9 mouse cellular contexts compared by ENCODE assay signal in the genomic region with DNA sequence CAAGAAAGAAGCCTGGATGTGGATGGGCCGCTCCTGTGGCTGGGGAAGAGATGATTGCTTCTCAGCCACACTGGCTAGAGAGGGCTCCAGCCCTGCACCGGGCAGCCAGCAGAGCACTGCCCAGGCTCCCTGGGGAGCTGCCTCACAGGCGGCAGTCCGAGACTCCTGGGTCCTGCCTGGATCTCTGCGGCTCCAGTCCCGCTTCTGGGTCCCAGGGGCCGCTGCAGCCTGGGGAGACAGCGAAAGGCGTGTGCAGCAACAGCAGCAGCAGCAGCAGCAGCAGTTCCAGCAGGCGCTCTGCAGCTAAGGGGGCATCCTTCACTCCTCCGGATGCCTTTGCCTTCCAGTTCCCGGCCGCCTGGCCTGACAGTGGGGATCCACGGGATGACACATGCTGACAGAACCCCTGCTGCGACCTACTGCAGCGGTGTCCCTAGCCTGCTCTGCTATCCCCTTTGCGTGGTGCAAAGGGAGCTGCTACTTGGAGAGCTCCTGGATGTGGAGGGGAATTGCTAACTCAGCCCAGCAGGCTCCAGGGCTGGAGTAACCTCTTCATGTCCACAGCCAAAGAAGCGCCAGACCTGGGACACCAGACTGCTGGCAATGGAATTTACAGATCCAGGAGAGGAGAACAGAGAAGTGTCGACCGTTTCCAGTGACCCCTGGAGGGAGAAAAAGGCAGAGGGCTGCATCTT.
DNase-seq lines count a peak whose midpoint lies in the region; ATAC-seq and TF ChIP-seq lines count a peak whose summit lies in the region.
"Had no signal": no experiment of that assay in that cellular context is flagged by ENCODE, and none has a peak within 500 bp of the region (broad histone marks: within the 10 kb centered on the region; RNA-seq: fewer than 3 reads in every experiment).

No protein-coding gene starts in this region.

- H3K27ac ChIP-seq in kidney, embryonic 16.5 days (ENCODE audit: low read length): no peak overlapping the region
- H3K27ac ChIP-seq in forebrain, postnatal 0 days (ENCODE audit: low read depth, low read length): no peak overlapping the region
- H3K27ac ChIP-seq in midbrain, embryonic 16.5 days (ENCODE audit: low read length): no peak overlapping the region

- H3K4me2 ChIP-seq in kidney, embryonic 16.5 days (replicated peaks; ENCODE audit: low read depth, low read length): peak overlapping the region; percentile 56
- H3K4me2 ChIP-seq in forebrain, postnatal 0 days (ENCODE audit: low read depth): peak overlapping the region; percentile 44
- peak overlapping the region; percentile 71 for H3K4me2 ChIP-seq in midbrain, embryonic 16.5 days (ENCODE audit: low read length)

- no peaks in the 10 kb centered on the region for H3K27me3 ChIP-seq in kidney, embryonic 16.5 days (ENCODE audit: insufficient read depth, low read length)
- H3K27me3 ChIP-seq in forebrain, postnatal 0 days (ENCODE audit: insufficient read depth, low read length): no peaks in the 10 kb centered on the region
- H3K27me3 ChIP-seq in midbrain, embryonic 16.5 days (ENCODE audit: control insufficient read depth, insufficient read depth, low read depth, low read length): no peaks in the 10 kb centered on the region
- H3K27me3 ChIP-seq: Patski had no signal

- no peaks in the 10 kb centered on the region for H3K9me3 ChIP-seq in kidney, embryonic 16.5 days (ENCODE audit: low read length)
- no peaks in the 10 kb centered on the region for H3K9me3 ChIP-seq in forebrain, postnatal 0 days (ENCODE audit: low read length)
- H3K9me3 ChIP-seq in midbrain, embryonic 16.5 days (replicated peaks; ENCODE audit: control insufficient read depth, low read length, poor library complexity, severe bottlenecking): no peaks in the 10 kb centered on the region

- no peak for DNase-seq in kidney, adult 11 months
- peak; percentile 72 for DNase-seq in adrenal gland, postnatal 14 days
- DNase-seq in forebrain, postnatal 0 days: peak; percentile 6
- peak; percentile 16 for DNase-seq in kidney, postnatal 14 days
- DNase-seq in cerebellum, postnatal 4 days (ENCODE audit: low spot score in 2 of 2): no peak
- no peak for DNase-seq in thymus, adult 18-20 months

- peak; percentile 67 for ATAC-seq in kidney, embryonic 16.5 days (ENCODE audit: low FRiP score, low TSS enrichment)
- ATAC-seq in forebrain, postnatal 0 days: peak; percentile 23; the same call in 1 of the 2 replicates
- peak; percentile 51 for ATAC-seq in midbrain, embryonic 16.5 days
- ATAC-seq: Patski had no signal

- peaks cover 10% of the 10 kb centered on the region for H3K4me1 ChIP-seq in kidney, embryonic 16.5 days (ENCODE audit: insufficient read depth, low read length)
- no peaks in the 10 kb centered on the region for H3K4me1 ChIP-seq in forebrain, postnatal 0 days (ENCODE audit: insufficient read depth)
- peaks cover 10% of the 10 kb centered on the region for H3K4me1 ChIP-seq in midbrain, embryonic 16.5 days (ENCODE audit: control insufficient read depth, insufficient read depth, low read length)

- H3K36me3 ChIP-seq in kidney, embryonic 16.5 days (ENCODE audit: insufficient read depth, low read length): no peaks in the 10 kb centered on the region
- H3K36me3 ChIP-seq in forebrain, postnatal 0 days (ENCODE audit: insufficient read depth): no peaks in the 10 kb centered on the region
- no peaks in the 10 kb centered on the region for H3K36me3 ChIP-seq in midbrain, embryonic 16.5 days (ENCODE audit: control insufficient read depth, insufficient read depth, low read length)

- 5% methylated on average over 20 of the region's 20 CpGs for WGBS in kidney, embryonic 16.5 days
- 7% methylated on average over 20 of the region's 20 CpGs for WGBS in forebrain, postnatal 0 days
- 8% methylated on average over 20 of the region's 20 CpGs for WGBS in midbrain, embryonic 16.5 days

- TF ChIP-seq CTCF in forebrain, postnatal 0 days (IDR thresholded peaks at IDR 0.05; ENCODE audit: low read depth): no peak; the same call in 1 of the 2 replicates

- peak overlapping the region; percentile 32 for H3K4me3 ChIP-seq in kidney, embryonic 16.5 days (ENCODE audit: low read length)
- peak overlapping the region; percentile 17; the same call in 1 of the 2 replicates for H3K4me3 ChIP-seq in forebrain, postnatal 0 days (ENCODE audit: low read depth, low read length)
- peak overlapping the region; percentile 38 for H3K4me3 ChIP-seq in midbrain, embryonic 16.5 days (ENCODE audit: low read depth, low read length)

- peak overlapping the region; percentile 53 for H3K9ac ChIP-seq in kidney, embryonic 16.5 days (replicated peaks; ENCODE audit: low read length)
- peak overlapping the region; percentile 25; the same call in 1 of the 2 replicates for H3K9ac ChIP-seq in forebrain, postnatal 0 days
- H3K9ac ChIP-seq in midbrain, embryonic 16.5 days (ENCODE audit: low read depth, low read length): peak overlapping the region; percentile 59

Comparison
In these comparisons a context has a peak if more than half of its experiments do, and no peak if none do; other contexts are left out.
1. DNase-seq: peak in adrenal gland, postnatal 14 days (single experiment), forebrain, postnatal 0 days (single experiment) and kidney, postnatal 14 days (single experiment); none in kidney, adult 11 months (single experiment), cerebellum, postnatal 4 days (0 of 2) and thymus, adult 18-20 months (0 of 2).
2. Peak in every context shown above with its lines, with median percentiles within 50 percentile points of each other: ATAC-seq, H3K4me2 ChIP-seq, H3K4me3 ChIP-seq and H3K9ac ChIP-seq.